Mouse (Mus musculus) myocyte (in vitro differentiated cells): ENCODE data around the gene Aox3. TPM values are rescaled to one million over a fixed set of nuclear protein-coding genes. Genes with fewer than 3 reads are reported as not detected.

Experiments used
- H3K27me3 ChIP-seq: one replicate; pipeline ENCODE4 v1.6.1; 2011; ENCODE audit not compliant: control insufficient read depth, insufficient read depth, insufficient read length
- H3K36me3 ChIP-seq: one replicate; pipeline ENCODE4 v1.6.1; 2011; ENCODE audit not compliant: control insufficient read depth, insufficient read depth
- H3K4me2 ChIP-seq: one replicate; pipeline ENCODE4 v1.6.1; 2011; ENCODE audit warnings: low read depth, control low read depth
- H3K4me3 ChIP-seq: one replicate; pipeline ENCODE4 v1.5.1; 2011; ENCODE audit warnings: mild to moderate bottlenecking, control low read depth, moderate library complexity
- H3K79me2 ChIP-seq: one replicate; pipeline ENCODE4 v1.6.1; 2011; ENCODE audit not compliant: control insufficient read depth, insufficient read depth
- H3ac ChIP-seq: one replicate; pipeline ENCODE4 v1.6.1; 2011; ENCODE audit not compliant: control insufficient read depth, insufficient read length
- CEBPB ChIP-seq: IDR thresholded peaks from 2 replicates; pipeline ENCODE4 v1.6.1; 2011; ENCODE audit warnings: mild to moderate bottlenecking, moderate library complexity; ENCODE audit not compliant: poor library complexity, insufficient read depth, severe bottlenecking
- E2F4 ChIP-seq: IDR thresholded peaks from one replicate; pipeline ENCODE4 v1.6.1; 2011; ENCODE audit warnings: mild to moderate bottlenecking, control low read depth, moderate library complexity; ENCODE audit not compliant: insufficient read depth
- MAX ChIP-seq: IDR thresholded peaks from one replicate; pipeline ENCODE4 v1.6.1; 2011; ENCODE audit warnings: low read depth, mild to moderate bottlenecking, control low read depth
- MYOD1 ChIP-seq, 3 experiments: IDR thresholded peaks; one replicate each; pipeline ENCODE4 v1.6.1; 2011; ENCODE audit warnings: control low read depth in 2 of 3, low read depth in 2 of 3, mild to moderate bottlenecking in 2 of 3, moderate library complexity in 1 of 3; ENCODE audit not compliant: insufficient read length in 2 of 3, control insufficient read depth in 1 of 3
- MYOG ChIP-seq, 3 experiments: IDR thresholded peaks; one replicate each; pipeline ENCODE4 v1.6.1; 2011; ENCODE audit warnings: control low read depth in 2 of 3, low read depth in 2 of 3, mild to moderate bottlenecking in 2 of 3; ENCODE audit not compliant: insufficient read length in 2 of 3, control insufficient read depth in 1 of 3, insufficient read depth in 1 of 3
- POLR2A ChIP-seq: IDR thresholded peaks from one replicate; pipeline ENCODE4 v1.6.1; 2011; ENCODE audit warnings: low read depth, mild to moderate bottlenecking, control low read depth, moderate library complexity; ENCODE audit not compliant: insufficient read length
- POLR2AphosphoS2 ChIP-seq: IDR thresholded peaks from one replicate; pipeline ENCODE4 v1.6.1; 2011; ENCODE audit warnings: low read depth, control low read depth; ENCODE audit not compliant: insufficient read length
- REST ChIP-seq: IDR thresholded peaks from one replicate; pipeline ENCODE4 v1.6.1; 2011; ENCODE audit warnings: mild to moderate bottlenecking, control low read depth, moderate library complexity; ENCODE audit not compliant: insufficient read depth, insufficient read length
- SRF ChIP-seq: IDR thresholded peaks from one replicate; pipeline ENCODE4 v1.6.1; 2011; ENCODE audit warnings: low read depth; ENCODE audit not compliant: control insufficient read depth, insufficient read length
- TCF12 ChIP-seq: IDR thresholded peaks from one replicate; pipeline ENCODE4 v1.6.1; 2011; ENCODE audit warnings: mild to moderate bottlenecking, control low read depth; ENCODE audit not compliant: poor library complexity, insufficient read depth, severe bottlenecking
- TCF3 ChIP-seq: IDR thresholded peaks from one replicate; pipeline ENCODE4 v1.6.1; 2011; ENCODE audit warnings: low read depth, control low read depth; ENCODE audit not compliant: insufficient read length
- USF1 ChIP-seq: IDR thresholded peaks from one replicate; pipeline ENCODE4 v1.6.1; 2011; ENCODE audit warnings: low read depth, mild to moderate bottlenecking, control low read depth, moderate library complexity
- polyA plus RNA-seq: library from polyadenylated mRNA; unstranded; fragments of >200 nt; fragmentation: generic; extraction: Trizol; gene quantifications from one replicate; pipeline ENCODE4 v1.2.1, GENCODE M21; 2012; ENCODE audit warnings: missing spikeins

Aox3 gene
- polyA plus RNA-seq, 1 experiment: not detected

GRCm38 (mm10) chr1:58110241-58110640, 2.7 kb upstream of the Aox3 start:
- Histone ChIP-seq H3K36me3 (no peaks in the 10 kb centered on the region), H3K79me2 (no peaks in the 10 kb centered on the region), H3ac (no peak overlapping the region), H3K4me2 (no peak overlapping the region), H3K4me3 (no peak overlapping the region), H3K27me3 (no peaks in the 10 kb centered on the region)
- no peak for TF ChIP-seq TCF12
- TF ChIP-seq E2F4: no peak
- TF ChIP-seq SRF: no peak
- no peak for TF ChIP-seq MYOD1 (IDR thresholded peaks at IDR 0.05; ENCODE audit: control insufficient read depth in 1 of 3, insufficient read length in 2 of 3, low read depth in 2 of 3)
- no peak for TF ChIP-seq REST
- no peak for TF ChIP-seq MAX
- TF ChIP-seq CEBPB: no peak
- no peak for TF ChIP-seq MYOG (IDR thresholded peaks at IDR 0.05; ENCODE audit: control insufficient read depth in 1 of 3, insufficient read depth in 1 of 3, insufficient read length in 2 of 3, low read depth in 2 of 3)
- TF ChIP-seq POLR2AphosphoS2: no peak
- TF ChIP-seq POLR2A: no peak
- no peak for TF ChIP-seq USF1
- no peak for TF ChIP-seq TCF3

- Histone ChIP-seq H3ac (no peak overlapping the region), H3K4me3 (no peak overlapping the region), H3K4me2 (no peak overlapping the region), H3K79me2 (no peaks in the 10 kb centered on the region), H3K27me3 (no peaks in the 10 kb centered on the region), H3K36me3 (no peaks in the 10 kb centered on the region)
- TF ChIP-seq TCF3 (no peak), E2F4 (no peak), REST (no peak), MYOD1 (IDR thresholded peaks at IDR 0.05; ENCODE audit: control insufficient read depth in 1 of 3, insufficient read length in 2 of 3, low read depth in 2 of 3) (no peak), MAX (no peak), TCF12 (no peak), POLR2A (no peak), USF1 (no peak), MYOG (IDR thresholded peaks at IDR 0.05; ENCODE audit: control insufficient read depth in 1 of 3, insufficient read depth in 1 of 3, insufficient read length in 2 of 3, low read depth in 2 of 3) (no peak), CEBPB (no peak), POLR2AphosphoS2 (no peak), SRF (no peak)
Measured at GRCm38 (mm10) chr1:58111315-58111714, 1.6 kb upstream of the Aox3 start.

- no peak overlapping the region for H3K4me2 ChIP-seq
- H3ac ChIP-seq: no peak overlapping the region
- TF ChIP-seq CEBPB (no peak), REST (no peak), E2F4 (no peak)
- no peaks in the 10 kb centered on the region for H3K79me2 ChIP-seq
- no peaks in the 10 kb centered on the region for H3K27me3 ChIP-seq
- H3K36me3 ChIP-seq: no peaks in the 10 kb centered on the region
- H3K4me3 ChIP-seq: no peak overlapping the region
Measured at GRCm38 (mm10) chr1:58113441-58113840, 511 bp downstream of the Aox3 start.

GRCm38 (mm10) chr1:58114021-58114560, 1.2 kb downstream of the Aox3 start:
- no peaks in the 10 kb centered on the region for H3K79me2 ChIP-seq
- H3K27me3 ChIP-seq: no peaks in the 10 kb centered on the region
- H3K36me3 ChIP-seq: no peaks in the 10 kb centered on the region
- TF ChIP-seq MYOG (IDR thresholded peaks at IDR 0.05; ENCODE audit: control insufficient read depth in 1 of 3, insufficient read depth in 1 of 3, insufficient read length in 2 of 3, low read depth in 2 of 3) (no peak), USF1 (no peak), E2F4 (no peak), REST (no peak), POLR2A (no peak), POLR2AphosphoS2 (no peak), MYOD1 (IDR thresholded peaks at IDR 0.05; ENCODE audit: control insufficient read depth in 1 of 3, insufficient read length in 2 of 3, low read depth in 2 of 3) (no peak), TCF3 (no peak), SRF (no peak), MAX (no peak), TCF12 (no peak), CEBPB (no peak)
- H3K4me2 ChIP-seq: no peak overlapping the region
- no peak overlapping the region for H3K4me3 ChIP-seq
- H3ac ChIP-seq: no peak overlapping the region
